Mouse (Mus musculus) stomach, postnatal 0 days (tissue): ENCODE results near the gene Adgrd1.

ENCODE experiments used
- CTCF ChIP-seq: IDR thresholded peaks from 2 replicates; pipeline ENCODE4 v1.5.1; 2016; ENCODE audit warnings: antibody characterized with exemption, low read depth, mild to moderate bottlenecking, moderate library complexity
- EP300 ChIP-seq: optimal IDR thresholded peaks from 2 replicates; pipeline ENCODE3; 2016; ENCODE audit warnings: antibody characterized with exemption

- TF ChIP-seq CTCF: no peak
- TF ChIP-seq EP300: no peak
Observed at GRCm38 (mm10) chr5:129138576-129138975, 42.0 kb downstream of the Adgrd1 start.
